Mouse (Mus musculus) CH12.LX (cell line): ENCODE data around the gene Yeats2. TPM values are rescaled to one million over a fixed set of nuclear protein-coding genes. Genes with fewer than 3 reads are reported as not detected.

Source experiments
- DNase-seq: peaks from one replicate; pipeline ENCODE4 v3.0.0-alpha.2; 2013; ENCODE audit errors: extremely low read depth
- H3K27ac ChIP-seq: 2 replicates; pipeline ENCODE4 v1.5.1; 2012; ENCODE audit warnings: low read depth, mild to moderate bottlenecking, control low read depth, moderate library complexity; ENCODE audit not compliant: insufficient read depth
- H3K27me3 ChIP-seq: replicated peaks from 2 replicates; pipeline ENCODE3; 2012; ENCODE audit warnings: inconsistent platforms
- H3K36me3 ChIP-seq, 2 experiments: replicated peaks in 1 of 2; 2 replicates each; pipeline versions ENCODE3 to v1.6.1; 2012; ENCODE audit warnings: inconsistent platforms in 1 of 2, low read length in 1 of 2, mild to moderate bottlenecking in 1 of 2, mixed read lengths in 1 of 2, moderate library complexity in 1 of 2; ENCODE audit not compliant: control insufficient read depth in 1 of 2, insufficient read depth in 1 of 2
- H3K4me1 ChIP-seq, 2 experiments: 2 replicates each; pipeline ENCODE4 v1.6.1; 2012; ENCODE audit warnings: inconsistent platforms in 1 of 2, moderate library complexity in 1 of 2; ENCODE audit not compliant: insufficient read depth in 2 of 2, control insufficient read depth in 1 of 2
- H3K4me2 ChIP-seq: 2 replicates; pipeline ENCODE4 v1.6.1; 2012; ENCODE audit warnings: low read depth, mild to moderate bottlenecking, control low read depth; ENCODE audit not compliant: poor library complexity, insufficient read depth, severe bottlenecking
- H3K4me3 ChIP-seq, 3 experiments: fragments of 150-350 bp in 1 of 3; sonication (generic) in 1 of 3; replicated peaks in 1 of 3; 2 replicates each; pipeline versions ENCODE3 to v1.5.1; 2011 to 2012; ENCODE audit warnings: low read depth in 2 of 3, low read length in 2 of 3, mild to moderate bottlenecking in 2 of 3, moderate library complexity in 2 of 3, control low read depth in 1 of 3, improper control_type of control experiment in 1 of 3, inconsistent platforms in 1 of 3, mixed read lengths in 1 of 3; ENCODE audit not compliant: poor library complexity in 1 of 3
- H3K79me2 ChIP-seq: replicated peaks from 2 replicates; pipeline ENCODE4 v1.6.1; 2012; ENCODE audit warnings: mild to moderate bottlenecking, moderate library complexity; ENCODE audit not compliant: control insufficient read depth, poor library complexity, insufficient read depth, severe bottlenecking; ENCODE audit errors: extremely low read depth
- H3K9ac ChIP-seq: 2 replicates; pipeline ENCODE4 v1.6.1; 2012; ENCODE audit warnings: low read depth, mild to moderate bottlenecking, control low read depth, moderate library complexity; ENCODE audit not compliant: insufficient read depth
- H3K9me3 ChIP-seq: replicated peaks from 2 replicates; pipeline ENCODE3; 2012; ENCODE audit warnings: low read length, inconsistent platforms, mixed read lengths
- BHLHE40 ChIP-seq: IDR thresholded peaks from 2 replicates; pipeline ENCODE4 v1.6.1; 2011; ENCODE audit warnings: mild to moderate bottlenecking, low read depth, low read length, improper control_type of control experiment
- CHD1 ChIP-seq: IDR thresholded peaks from 2 replicates; pipeline ENCODE4 v1.6.1; 2012; ENCODE audit warnings: low read depth, low read length, improper control_type of control experiment, inconsistent platforms
- CHD2 ChIP-seq: IDR thresholded peaks from 2 replicates; pipeline ENCODE4 v1.6.1; 2011; ENCODE audit warnings: low read length, improper control_type of control experiment
- ELF1 ChIP-seq: IDR thresholded peaks from 2 replicates; pipeline ENCODE4 v1.6.1; 2014; ENCODE audit warnings: low read depth, mild to moderate bottlenecking, inconsistent platforms, low read length, improper control_type of control experiment
- EP300 ChIP-seq: IDR thresholded peaks from 2 replicates; pipeline ENCODE4 v1.6.1; 2011; ENCODE audit warnings: low read length, improper control_type of control experiment
- ETS1 ChIP-seq: conservative IDR thresholded peaks from 2 replicates; pipeline ENCODE4 v1.6.1; 2012; ENCODE audit warnings: low read depth, mild to moderate bottlenecking, inconsistent platforms, low read length, improper control_type of control experiment, moderate library complexity
- HCFC1 ChIP-seq: IDR thresholded peaks from 2 replicates; pipeline ENCODE4 v1.6.1; 2012; ENCODE audit warnings: low read depth, mild to moderate bottlenecking, inconsistent platforms, low read length, improper control_type of control experiment
- IRF4 ChIP-seq: IDR thresholded peaks from 2 replicates; pipeline ENCODE4 v1.6.1; 2014; ENCODE audit warnings: low read depth, mild to moderate bottlenecking, inconsistent platforms, low read length, improper control_type of control experiment
- JUN ChIP-seq: IDR thresholded peaks from 2 replicates; pipeline ENCODE4 v1.6.1; 2011; ENCODE audit warnings: low read depth, mild to moderate bottlenecking, low read length, improper control_type of control experiment, moderate library complexity; ENCODE audit not compliant: insufficient read depth
- JUND ChIP-seq: conservative IDR thresholded peaks from 2 replicates; pipeline ENCODE4 v1.6.1; 2011; ENCODE audit warnings: low read depth, low read length, improper control_type of control experiment
- KAT2A ChIP-seq: IDR thresholded peaks from 2 replicates; pipeline ENCODE4 v1.6.1; 2012; ENCODE audit warnings: low read length, improper control_type of control experiment, inconsistent platforms; ENCODE audit not compliant: insufficient replicate concordance
- MAFK ChIP-seq: IDR thresholded peaks from 2 replicates; pipeline ENCODE4 v1.6.1; 2011; ENCODE audit warnings: low read length, improper control_type of control experiment; ENCODE audit not compliant: insufficient replicate concordance
- MAX ChIP-seq: IDR thresholded peaks from 2 replicates; pipeline ENCODE4 v1.6.1; 2011; ENCODE audit warnings: low read length, improper control_type of control experiment
- MAZ ChIP-seq: IDR thresholded peaks from 2 replicates; pipeline ENCODE4 v1.6.1; 2012; ENCODE audit warnings: low read depth, mild to moderate bottlenecking, inconsistent platforms, low read length, improper control_type of control experiment, moderate library complexity
- MXI1 ChIP-seq: IDR thresholded peaks from 2 replicates; pipeline ENCODE4 v1.6.1; 2011; ENCODE audit warnings: mild to moderate bottlenecking, low read depth, low read length, improper control_type of control experiment
- MYC ChIP-seq: IDR thresholded peaks from 2 replicates; pipeline ENCODE4 v1.6.1; 2011; ENCODE audit warnings: low read depth, mild to moderate bottlenecking, improper control_type of control experiment, low read length
- NELFE ChIP-seq: IDR thresholded peaks from 2 replicates; pipeline ENCODE4 v1.6.1; 2011; ENCODE audit warnings: low read depth, low read length, improper control_type of control experiment
- NRF1 ChIP-seq: IDR thresholded peaks from 2 replicates; pipeline ENCODE4 v1.6.1; 2014; ENCODE audit warnings: low read depth, mild to moderate bottlenecking, inconsistent platforms, low read length, improper control_type of control experiment, moderate library complexity
- POLR2A ChIP-seq: IDR thresholded peaks from 2 replicates; pipeline ENCODE4 v1.6.1; 2011; ENCODE audit warnings: low read depth, mild to moderate bottlenecking, improper control_type of control experiment, low read length
- POLR2AphosphoS2 ChIP-seq: IDR thresholded peaks from 2 replicates; pipeline ENCODE4 v1.6.1; 2011; ENCODE audit warnings: low read depth, low read length, improper control_type of control experiment
- RAD21 ChIP-seq: IDR thresholded peaks from 2 replicates; pipeline ENCODE4 v1.6.1; 2011; ENCODE audit warnings: low read depth, mild to moderate bottlenecking, low read length, improper control_type of control experiment, moderate library complexity
- RCOR1 ChIP-seq: conservative IDR thresholded peaks from 2 replicates; pipeline ENCODE4 v1.6.1; 2012; ENCODE audit warnings: low read depth, mild to moderate bottlenecking, inconsistent platforms, low read length, improper control_type of control experiment
- SIN3A ChIP-seq: IDR thresholded peaks from 2 replicates; pipeline ENCODE4 v1.6.1; 2012; ENCODE audit warnings: low read length, improper control_type of control experiment, inconsistent platforms
- SMC3 ChIP-seq: IDR thresholded peaks from 2 replicates; pipeline ENCODE4 v1.6.1; 2011; ENCODE audit warnings: low read depth, low read length, improper control_type of control experiment
- USF1 ChIP-seq: IDR thresholded peaks from 2 replicates; pipeline ENCODE4 v1.6.1; 2014; ENCODE audit warnings: low read depth, mild to moderate bottlenecking, inconsistent platforms, low read length, improper control_type of control experiment
- USF2 ChIP-seq: conservative IDR thresholded peaks from 2 replicates; pipeline ENCODE4 v1.6.1; 2011; ENCODE audit warnings: low read depth, low read length, improper control_type of control experiment
- ZC3H11A ChIP-seq: IDR thresholded peaks from 2 replicates; pipeline ENCODE4 v1.6.1; 2012; ENCODE audit warnings: low read depth, mild to moderate bottlenecking, inconsistent platforms, low read length, improper control_type of control experiment
- ZKSCAN1 ChIP-seq: IDR thresholded peaks from 2 replicates; pipeline ENCODE4 v1.6.1; 2012; ENCODE audit warnings: low read depth, inconsistent platforms, low read length, improper control_type of control experiment, borderline replicate concordance
- ZNF384 ChIP-seq: IDR thresholded peaks from 2 replicates; pipeline ENCODE4 v1.6.1; 2012; ENCODE audit warnings: low read depth, low read length, improper control_type of control experiment, inconsistent platforms
- dilution Hi-C: fragments of 300-500 bp; cut with MboI; formaldehyde crosslinking; loops from 2 replicates; pipeline ENCODE4 v1.14.3; 2020; ENCODE audit warnings: low sequenced_read_pairs; ENCODE audit not compliant: extremely low pct_unique_long_range_greater_than_20kb, extremely low pct_ligation_motif_present
- in situ Hi-C: fragments of 300-500 bp; cut with MboI; formaldehyde crosslinking; loops from 3 replicates; pipeline ENCODE4 v1.14.3; 2019; ENCODE audit warnings: low sequenced_read_pairs, low pct_ligation_motif_present, low pct_unique_long_range_greater_than_20kb, mixed read lengths
- polyA plus RNA-seq: library from polyadenylated mRNA; unstranded; fragments of >175 nt; gene quantifications from 2 replicates; pipeline ENCODE4 v1.2.1, GENCODE M21; 2012; ENCODE audit warnings: low read depth; ENCODE audit not compliant: insufficient read length
- total RNA-seq, 2 experiments: library from RNA; depleted of rRNA; stranded (reverse); fragments of 300-350 nt in 1 of 2; fragments of >200 nt in 1 of 2; gene quantifications; 2 replicates each; pipeline ENCODE4 v1.2.3; 2012 to 2014

Gene Yeats2
- total and polyA plus RNA-seq, 3 experiments: 24.0 to 42.6 (median 33.5) TPM

DNA sequence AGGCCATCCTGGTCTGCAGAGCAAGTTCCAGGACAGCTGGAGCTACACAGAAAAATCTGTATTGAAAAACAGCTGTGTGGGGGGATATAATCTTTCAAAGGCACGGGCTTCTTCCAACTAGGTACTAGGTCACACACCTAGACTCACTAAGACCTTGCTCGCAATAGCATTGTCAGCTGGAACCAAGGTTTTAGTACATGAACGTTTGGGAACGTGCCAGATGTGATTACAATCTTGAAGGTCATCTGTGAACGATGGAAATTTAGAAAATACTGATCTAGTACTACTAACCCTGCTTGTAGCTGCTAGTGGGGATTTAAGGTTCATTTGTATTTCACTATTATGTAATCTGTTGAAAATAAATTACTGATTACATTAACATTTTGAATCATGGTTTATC lies 11.1 kb downstream of the Yeats2 start:
- H3K79me2 ChIP-seq: peaks cover 28% of the 10 kb centered on the region
- dilution Hi-C loops (no loop called here), in situ Hi-C loops (no loop called here)
- no peak overlapping the region for H3K4me3 ChIP-seq
- H3K27ac ChIP-seq: no peak overlapping the region
- H3K4me2 ChIP-seq: no peak overlapping the region
- H3K9me3 ChIP-seq: no peaks in the 10 kb centered on the region
- peaks cover 0 to 4% of the 10 kb centered on the region in 2 experiments; a peak in 1 of 4 replicates for H3K4me1 ChIP-seq
- no peaks in the 10 kb centered on the region for H3K27me3 ChIP-seq
- DNase-seq: no peak
- no peak for TF ChIP-seq MXI1
- TF ChIP-seq SIN3A: no peak
- no peak for TF ChIP-seq POLR2AphosphoS2
- TF ChIP-seq ETS1: no peak
- TF ChIP-seq IRF4: no peak
- TF ChIP-seq ZNF384: no peak
- no peak for TF ChIP-seq HCFC1
- no peak for TF ChIP-seq ZC3H11A
- TF ChIP-seq MAZ: no peak
- no peak for TF ChIP-seq CHD1
- no peak for TF ChIP-seq MAX
- TF ChIP-seq JUND: no peak
- no peak for TF ChIP-seq BHLHE40
- no peak for TF ChIP-seq MYC
- no peak for TF ChIP-seq USF2
- no peak for TF ChIP-seq USF1
- no peak for TF ChIP-seq MAFK
- TF ChIP-seq ELF1: no peak
- no peak for TF ChIP-seq NELFE
- no peak overlapping the region for H3K9ac ChIP-seq
- H3K36me3 ChIP-seq: peaks cover 25 to 76% of the 10 kb centered on the region in 2 experiments

DNA sequence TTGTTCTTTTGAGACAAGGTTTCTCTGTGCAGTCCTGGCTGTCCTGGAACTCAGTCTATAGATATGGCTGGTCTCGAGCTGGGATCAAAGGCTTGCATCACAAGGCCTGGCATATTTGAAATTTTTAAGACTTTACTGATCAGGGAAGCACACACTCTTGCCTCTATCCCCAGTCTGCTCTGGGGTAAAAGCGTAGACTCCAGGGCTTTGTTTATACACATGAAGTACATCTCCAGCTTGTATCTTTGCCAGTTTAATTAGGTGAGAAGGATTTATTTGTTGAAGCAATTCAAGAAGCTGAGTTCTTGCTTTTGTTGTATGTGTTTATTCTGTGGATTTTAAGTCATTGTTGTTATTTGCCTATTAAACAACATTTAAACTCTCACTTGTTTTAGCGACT lies 12.9 kb downstream of the Yeats2 start:
- TF ChIP-seq RCOR1 (no peak), BHLHE40 (no peak), POLR2AphosphoS2 (no peak), ELF1 (no peak), POLR2A (no peak), ZKSCAN1 (no peak), NRF1 (no peak), CHD2 (no peak), NELFE (no peak), KAT2A (no peak), EP300 (no peak), RAD21 (no peak), SMC3 (no peak), JUN (no peak), ZC3H11A (no peak), USF2 (no peak)
- dilution Hi-C loops: no loop called here
- no peak overlapping the region for H3K4me3 ChIP-seq
- H3K4me1 ChIP-seq: no peaks in the 10 kb centered on the region
- no peak for DNase-seq
- H3K9me3 ChIP-seq: no peaks in the 10 kb centered on the region
- peaks cover 34 to 81% of the 10 kb centered on the region in 2 experiments for H3K36me3 ChIP-seq
- peaks cover 18% of the 10 kb centered on the region for H3K79me2 ChIP-seq
- no peak overlapping the region for H3K9ac ChIP-seq
- no peak overlapping the region for H3K27ac ChIP-seq
- in situ Hi-C loops: no loop called here
- H3K27me3 ChIP-seq: no peaks in the 10 kb centered on the region
- no peak overlapping the region for H3K4me2 ChIP-seq
